11 mouse cellular contexts compared by ENCODE assay signal in genomic region chr7:98783521-98783920, GRCm38 (mm10). TPM values are rescaled to one million over a fixed set of nuclear protein-coding genes. Genes with fewer than 3 reads are reported as not detected.
DNase-seq lines count a peak whose midpoint lies in the region; ATAC-seq lines count a peak whose summit lies in the region.
"Had no signal": no experiment of that assay in that cellular context is flagged by ENCODE, and none has a peak within 500 bp of the region (broad histone marks: within the 10 kb centered on the region; RNA-seq: fewer than 3 reads in every experiment).

No protein-coding gene starts in this region.

- H3K4me1 ChIP-seq in heart, embryonic 11.5 days (ENCODE audit: control insufficient read depth, insufficient read depth, low read length), result peaks cover 15% of the 10 kb centered on the region
- H3K4me1 ChIP-seq in midbrain, embryonic 10.5 days, result peaks cover 29% of the 10 kb centered on the region
- H3K4me1 ChIP-seq in midbrain, embryonic 11.5 days (ENCODE audit: control insufficient read depth, insufficient read depth, low read length), result peaks cover 11% of the 10 kb centered on the region
- peaks cover 24% of the 10 kb centered on the region for H3K4me1 ChIP-seq in intestine, embryonic 16.5 days (ENCODE audit: control insufficient read depth, insufficient read depth, low read length)
- peaks cover 22% of the 10 kb centered on the region for H3K4me1 ChIP-seq in stomach, embryonic 16.5 days (ENCODE audit: control insufficient read depth, insufficient read depth, low read length)

- H3K4me3 ChIP-seq in heart, embryonic 11.5 days (ENCODE audit: low read depth, low read length), result no peak overlapping the region
- H3K4me3 ChIP-seq in midbrain, embryonic 10.5 days, result no peak overlapping the region
- no peak overlapping the region for H3K4me3 ChIP-seq in midbrain, embryonic 11.5 days (ENCODE audit: low read depth, low read length)
- H3K4me3 ChIP-seq in intestine, embryonic 16.5 days (ENCODE audit: low read length), result no peak overlapping the region
- no peak overlapping the region for H3K4me3 ChIP-seq in stomach, embryonic 16.5 days (replicated peaks; ENCODE audit: low read length)
- H3K4me3 ChIP-seq: erythroblast, embryonic 14.5 days had no signal

- no peaks in the 10 kb centered on the region for H3K36me3 ChIP-seq in heart, embryonic 11.5 days (ENCODE audit: control insufficient read depth, insufficient read depth, low read length)
- H3K36me3 ChIP-seq in midbrain, embryonic 10.5 days, result no peaks in the 10 kb centered on the region
- H3K36me3 ChIP-seq in midbrain, embryonic 11.5 days (ENCODE audit: control insufficient read depth, insufficient read depth, low read length), result no peaks in the 10 kb centered on the region
- H3K36me3 ChIP-seq in intestine, embryonic 16.5 days (ENCODE audit: control insufficient read depth, insufficient read depth, low read length), result no peaks in the 10 kb centered on the region
- no peaks in the 10 kb centered on the region for H3K36me3 ChIP-seq in stomach, embryonic 16.5 days (ENCODE audit: control insufficient read depth, insufficient read depth, low read length)

- H3K9ac ChIP-seq in heart, embryonic 11.5 days (ENCODE audit: low read depth, low read length), result no peak overlapping the region
- no peak overlapping the region for H3K9ac ChIP-seq in midbrain, embryonic 11.5 days (ENCODE audit: low read length)
- H3K9ac ChIP-seq in intestine, embryonic 16.5 days (ENCODE audit: low read depth, low read length), result no peak overlapping the region
- no peak overlapping the region for H3K9ac ChIP-seq in stomach, embryonic 16.5 days (ENCODE audit: low read length)

- intact Hi-C loops in heart, postnatal 14 days (cut with DNase I), result no loop called here

- DNase-seq in heart, postnatal 14 days, result no peak
- no peak for DNase-seq in midbrain, embryonic 10.5 days (ENCODE audit: low spot score)
- no peak for DNase-seq in midbrain, embryonic 11.5 days (ENCODE audit: low spot score, missing footprints)
- DNase-seq in thymus, postnatal 25 days, result no peak
- DNase-seq: cerebellum, adult 8-10 months; right cerebral cortex, postnatal 14 days had no signal

- no peak for ATAC-seq in heart, embryonic 11.5 days (replicated peaks; ENCODE audit: insufficient number of reproducible peaks, low FRiP score, low TSS enrichment)
- no peak for ATAC-seq in midbrain, embryonic 11.5 days (ENCODE audit: low FRiP score)
- ATAC-seq in intestine, embryonic 16.5 days, result no peak
- ATAC-seq in stomach, embryonic 16.5 days (ENCODE audit: insufficient read depth, low FRiP score), result no peak
- ATAC-seq in erythroblast, adult 5-6 weeks (replicated peaks; ENCODE audit: low FRiP score, poor library complexity, severe bottlenecking), result no peak

- H3K4me2 ChIP-seq in heart, embryonic 11.5 days, result no peak overlapping the region; the same call in 1 of the 2 replicates
- no peak overlapping the region for H3K4me2 ChIP-seq in midbrain, embryonic 11.5 days
- H3K4me2 ChIP-seq in intestine, embryonic 16.5 days (ENCODE audit: low read depth, low read length), result no peak overlapping the region
- H3K4me2 ChIP-seq in stomach, embryonic 16.5 days (ENCODE audit: low read depth, low read length), result no peak overlapping the region

- 57% methylated on average over 5 of the region's 5 CpGs for WGBS in heart, embryonic 11.5 days (ENCODE audit: insufficient replicate concordance)
- WGBS in midbrain, embryonic 10.5 days, result 39% methylated on average over 5 of the region's 5 CpGs
- 64% methylated on average over 5 of the region's 5 CpGs for WGBS in midbrain, embryonic 11.5 days
- 49% methylated on average over 5 of the region's 5 CpGs for WGBS in intestine, embryonic 16.5 days
- 37% methylated on average over 5 of the region's 5 CpGs for WGBS in stomach, embryonic 16.5 days

- peak overlapping the region; percentile 46 for H3K27ac ChIP-seq in heart, embryonic 11.5 days (ENCODE audit: low read depth, low read length)
- peak overlapping the region; percentile 49; the same call in 1 of the 2 replicates for H3K27ac ChIP-seq in midbrain, embryonic 10.5 days (replicated peaks)
- no peak overlapping the region; the same call in 1 of the 2 replicates for H3K27ac ChIP-seq in midbrain, embryonic 11.5 days (ENCODE audit: low read depth, low read length)
- H3K27ac ChIP-seq in intestine, embryonic 16.5 days (ENCODE audit: low read length), result peak overlapping the region; percentile 85
- H3K27ac ChIP-seq in stomach, embryonic 16.5 days (ENCODE audit: low read length), result peak overlapping the region; percentile 88

- H3K27me3 ChIP-seq in heart, embryonic 11.5 days (ENCODE audit: control insufficient read depth, insufficient read depth, low read length), result no peaks in the 10 kb centered on the region
- H3K27me3 ChIP-seq in midbrain, embryonic 10.5 days (ENCODE audit: low read depth, poor library complexity, severe bottlenecking), result peaks cover 4% of the 10 kb centered on the region; the same call in 1 of the 2 replicates
- no peaks in the 10 kb centered on the region for H3K27me3 ChIP-seq in midbrain, embryonic 11.5 days (ENCODE audit: control insufficient read depth, insufficient read depth, low read length)
- H3K27me3 ChIP-seq in intestine, embryonic 16.5 days (replicated peaks; ENCODE audit: control insufficient read depth, insufficient read depth, low read length), result no peaks in the 10 kb centered on the region
- H3K27me3 ChIP-seq in stomach, embryonic 16.5 days (ENCODE audit: control insufficient read depth, insufficient read depth, low read length), result no peaks in the 10 kb centered on the region

- H3K9me3 ChIP-seq in heart, embryonic 11.5 days (replicated peaks; ENCODE audit: control insufficient read depth, low read length), result no peaks in the 10 kb centered on the region
- H3K9me3 ChIP-seq in midbrain, embryonic 10.5 days (replicated peaks), result no peaks in the 10 kb centered on the region
- no peaks in the 10 kb centered on the region for H3K9me3 ChIP-seq in midbrain, embryonic 11.5 days (ENCODE audit: control insufficient read depth, low read length)
- no peaks in the 10 kb centered on the region for H3K9me3 ChIP-seq in intestine, embryonic 16.5 days (ENCODE audit: control insufficient read depth, low read length)
- H3K9me3 ChIP-seq in stomach, embryonic 16.5 days (replicated peaks; ENCODE audit: control insufficient read depth, low read length), result no peaks in the 10 kb centered on the region

RNA-seq across cellular contexts. Expression of gene Wnt11, which starts 51.4 kb away (rescaled TPM):
- 24.5 and 24.7 TPM in 2 replicates for polyA plus RNA-seq in heart, embryonic 11.5 days (2014; fragmentation: Nextera tagmentation; extraction: Ambion mirVana)
- 1 to 10 TPM; 2.7 to 3.7 TPM for total RNA-seq in heart, postnatal 14 days (2021)
- 0.62 and 0.70 TPM in 2 replicates for polyA plus RNA-seq in midbrain, embryonic 10.5 days (2016; fragmentation: Nextera tagmentation; extraction: Ambion mirVana)
- polyA plus RNA-seq in midbrain, embryonic 11.5 days (2014; fragmentation: Nextera tagmentation; extraction: Ambion mirVana), result 0.61 and 0.71 TPM in 2 replicates
- polyA plus RNA-seq in intestine, embryonic 16.5 days (2015; fragmentation: Nextera tagmentation; extraction: Ambion mirVana), result 1.8 and 2.0 TPM in 2 replicates
- 4.7 and 5.8 TPM in 2 replicates for polyA plus RNA-seq in stomach, embryonic 16.5 days (2015; fragmentation: Nextera tagmentation; extraction: Ambion mirVana)
- total RNA-seq in erythroblast, adult 5-6 weeks (2015; ENCODE audit: low replicate concordance), result not detected in 2 replicates
- total RNA-seq in erythroblast, adult 5-6 weeks (2017; ENCODE audit: low replicate concordance), result not detected in 2 replicates
- polyA plus RNA-seq: erythroblast, embryonic 14.5 days had no signal
